Mouse (Mus musculus): ENCODE measurements around the gene Sema5a. TPM values are rescaled to one million over a fixed set of nuclear protein-coding genes. Genes with fewer than 3 reads are reported as not detected.

Gene Sema5a
- polyA plus RNA-seq, 1 experiment from 2014 or later = 0.86 TPM

DNA sequence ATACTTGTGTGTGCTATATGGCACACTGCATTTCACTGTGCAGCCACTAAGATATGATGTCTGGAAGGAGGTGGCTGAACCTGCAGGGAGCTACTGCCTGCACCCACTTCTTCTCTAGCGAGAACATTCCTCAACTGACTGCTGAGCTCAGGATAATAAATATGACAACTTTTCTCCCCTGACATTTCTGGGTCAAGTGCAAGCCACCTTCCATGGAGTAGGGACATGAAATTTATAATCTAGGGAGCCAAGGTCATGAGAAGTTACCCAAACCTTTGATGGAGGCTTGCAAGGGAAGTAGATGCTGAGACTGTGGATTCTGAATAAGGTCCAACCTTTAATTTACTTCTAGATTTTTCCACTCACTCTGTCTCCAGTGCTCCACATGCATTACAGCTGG, 298.1 kb downstream of the Sema5a start:
- H3K27ac ChIP-seq = no peak overlapping the region
- H3K4me3 ChIP-seq = no peak overlapping the region
- no peak overlapping the region for H3K4me2 ChIP-seq
- H3K36me3 ChIP-seq = no peaks in the 10 kb centered on the region
- no peaks in the 10 kb centered on the region for H3K27me3 ChIP-seq (replicated peaks)
- no peak for ATAC-seq
- H3K4me1 ChIP-seq = no peaks in the 10 kb centered on the region
- H3K9me3 ChIP-seq (replicated peaks) = no peaks in the 10 kb centered on the region
- H3K9ac ChIP-seq = no peak overlapping the region
- WGBS (ENCODE audit: insufficient replicate concordance) = 68% methylated on average over 1 of the region's 1 CpGs

DNA sequence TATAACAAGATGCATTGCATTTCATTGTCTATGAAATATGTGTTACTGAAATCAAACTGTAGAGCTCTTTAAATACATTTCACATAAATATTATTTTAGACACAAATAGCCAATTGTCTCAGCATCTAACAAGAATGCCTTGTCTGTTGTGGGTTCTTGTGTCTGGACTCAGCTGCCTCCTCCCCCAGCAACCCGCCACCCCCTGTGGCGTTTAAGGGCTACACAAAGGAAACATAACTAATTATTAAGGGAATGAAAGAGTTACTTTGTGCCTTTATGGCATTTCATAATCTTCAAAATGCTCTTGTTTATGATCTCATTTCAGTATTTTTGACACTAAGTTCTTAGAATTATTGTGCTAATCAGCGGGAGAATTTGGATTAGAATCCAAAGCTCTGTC, 298.6 kb downstream of the Sema5a start:
- H3K4me1 ChIP-seq = no peaks in the 10 kb centered on the region
- no peak for ATAC-seq
- no peaks in the 10 kb centered on the region for H3K9me3 ChIP-seq (replicated peaks)
- H3K4me2 ChIP-seq = no peak overlapping the region
- H3K27ac ChIP-seq = no peak overlapping the region
- H3K4me3 ChIP-seq = no peak overlapping the region
- 67% methylated on average over 3 of the region's 3 CpGs for WGBS (ENCODE audit: insufficient replicate concordance)
- no peak overlapping the region for H3K9ac ChIP-seq
- H3K36me3 ChIP-seq = no peaks in the 10 kb centered on the region
- H3K27me3 ChIP-seq (replicated peaks) = no peaks in the 10 kb centered on the region

DNA sequence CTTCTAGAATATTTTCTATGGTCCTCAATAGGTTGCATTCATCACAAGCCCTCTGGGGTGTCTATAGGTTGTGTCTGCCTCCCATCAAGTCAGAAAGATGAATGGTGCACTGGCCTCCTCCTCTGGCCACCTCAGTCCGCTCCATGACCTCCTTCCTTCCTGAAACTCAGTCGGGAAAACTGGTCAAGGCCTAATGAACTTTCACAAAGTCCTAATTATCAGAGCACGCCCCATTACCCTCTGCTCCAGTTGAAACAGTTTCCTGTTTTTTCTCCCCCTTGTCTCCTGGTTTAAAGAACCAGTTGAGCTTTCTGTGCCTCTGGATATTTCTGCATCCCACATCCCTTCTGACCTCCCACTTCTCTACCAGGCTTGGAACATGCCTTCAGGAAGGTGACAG, 300.8 kb downstream of the Sema5a start:
- Histone ChIP-seq H3K4me3 (no peak overlapping the region), H3K4me2 (no peak overlapping the region), H3K9me3 (replicated peaks) (no peaks in the 10 kb centered on the region), H3K4me1 (no peaks in the 10 kb centered on the region), H3K36me3 (no peaks in the 10 kb centered on the region), H3K27ac (no peak overlapping the region), H3K9ac (no peak overlapping the region), H3K27me3 (replicated peaks) (no peaks in the 10 kb centered on the region)
- 40% methylated on average over 3 of the region's 3 CpGs for WGBS (ENCODE audit: insufficient replicate concordance)
- ATAC-seq = no peak

DNA sequence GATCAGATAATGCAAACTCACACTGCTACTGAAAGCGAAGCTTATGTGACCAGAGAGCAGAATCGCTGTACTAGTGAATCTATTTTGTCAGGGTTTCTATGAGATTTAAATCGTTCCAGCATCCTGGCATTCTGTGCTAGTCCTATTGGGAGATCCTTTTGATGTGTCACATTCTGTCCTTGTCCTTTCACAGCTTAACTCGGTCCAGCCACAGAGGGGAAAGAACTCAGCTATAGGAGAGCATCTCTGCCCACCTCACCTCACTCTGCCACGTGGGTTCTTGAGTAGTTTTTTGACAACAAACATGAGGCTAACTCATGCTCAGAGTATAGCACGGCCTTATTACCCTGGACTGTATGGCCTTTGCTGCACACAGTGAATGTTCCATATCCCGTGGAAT, 302.1 kb downstream of the Sema5a start:
- ATAC-seq = no peak
- no peak overlapping the region for H3K4me2 ChIP-seq
- H3K27me3 ChIP-seq (replicated peaks) = no peaks in the 10 kb centered on the region
- no peaks in the 10 kb centered on the region for H3K36me3 ChIP-seq
- no peak overlapping the region for H3K27ac ChIP-seq
- no peaks in the 10 kb centered on the region for H3K9me3 ChIP-seq (replicated peaks)
- H3K4me1 ChIP-seq = no peaks in the 10 kb centered on the region
- 65% methylated on average over 7 of the region's 7 CpGs for WGBS (ENCODE audit: insufficient replicate concordance)
- H3K4me3 ChIP-seq = no peak overlapping the region
- no peak overlapping the region for H3K9ac ChIP-seq

DNA sequence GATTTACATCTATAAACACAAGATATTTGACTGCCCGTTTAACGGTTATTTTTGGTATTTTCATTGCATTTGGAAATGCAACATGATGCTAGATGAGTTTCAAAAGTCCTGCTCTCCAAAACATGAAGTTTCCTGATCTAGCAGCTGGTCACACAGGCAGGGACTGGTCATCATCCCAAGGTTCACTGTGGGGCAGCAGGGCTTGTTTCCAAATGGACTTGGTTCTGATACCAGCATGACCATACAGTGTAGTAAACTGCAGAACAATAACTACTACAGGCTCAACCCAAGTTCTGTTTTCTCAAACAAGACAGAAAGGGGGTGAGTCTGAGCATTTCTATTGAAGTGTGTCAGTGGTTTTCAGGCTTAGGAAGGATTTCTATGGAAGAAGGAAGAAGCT, 314.3 kb downstream of the Sema5a start:
- no peaks in the 10 kb centered on the region for H3K36me3 ChIP-seq
- no peak overlapping the region for H3K9ac ChIP-seq
- H3K27ac ChIP-seq = no peak overlapping the region
- no peak overlapping the region for H3K4me2 ChIP-seq
- no peak for ATAC-seq
- H3K27me3 ChIP-seq (replicated peaks) = no peaks in the 10 kb centered on the region
- no peaks in the 10 kb centered on the region for H3K9me3 ChIP-seq (replicated peaks)
- H3K4me1 ChIP-seq = no peaks in the 10 kb centered on the region
- no peak overlapping the region for H3K4me3 ChIP-seq
- 78% methylated on average over 2 of the region's 2 CpGs for WGBS (ENCODE audit: insufficient replicate concordance)

DNA sequence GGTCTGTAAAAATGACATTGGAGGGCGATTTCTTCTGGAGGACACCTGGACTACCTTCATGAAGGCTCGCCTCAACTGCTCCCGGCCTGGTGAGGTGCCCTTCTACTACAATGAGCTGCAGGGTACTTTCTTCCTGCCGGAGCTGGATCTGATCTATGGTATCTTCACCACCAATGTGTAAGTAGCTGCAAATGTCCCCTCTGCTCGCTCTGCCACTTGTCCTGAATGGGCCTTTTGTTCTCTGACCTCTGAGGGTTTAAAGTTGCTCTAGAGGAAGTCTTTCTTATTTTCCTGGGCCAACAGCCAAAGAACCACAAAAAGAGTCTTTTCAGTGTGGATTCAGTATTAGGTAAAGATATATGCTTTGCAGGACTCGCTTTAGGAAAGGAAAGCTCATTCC, 318.0 kb downstream of the Sema5a start:
- H3K27ac ChIP-seq = no peak overlapping the region
- H3K36me3 ChIP-seq = no peaks in the 10 kb centered on the region
- no peak overlapping the region for H3K4me2 ChIP-seq
- H3K9me3 ChIP-seq (replicated peaks) = no peaks in the 10 kb centered on the region
- no peak overlapping the region for H3K9ac ChIP-seq
- ATAC-seq = no peak
- H3K4me1 ChIP-seq = no peaks in the 10 kb centered on the region
- 66% methylated on average over 6 of the region's 6 CpGs for WGBS (ENCODE audit: insufficient replicate concordance)
- H3K27me3 ChIP-seq (replicated peaks) = no peaks in the 10 kb centered on the region
- H3K4me3 ChIP-seq = no peak overlapping the region

DNA sequence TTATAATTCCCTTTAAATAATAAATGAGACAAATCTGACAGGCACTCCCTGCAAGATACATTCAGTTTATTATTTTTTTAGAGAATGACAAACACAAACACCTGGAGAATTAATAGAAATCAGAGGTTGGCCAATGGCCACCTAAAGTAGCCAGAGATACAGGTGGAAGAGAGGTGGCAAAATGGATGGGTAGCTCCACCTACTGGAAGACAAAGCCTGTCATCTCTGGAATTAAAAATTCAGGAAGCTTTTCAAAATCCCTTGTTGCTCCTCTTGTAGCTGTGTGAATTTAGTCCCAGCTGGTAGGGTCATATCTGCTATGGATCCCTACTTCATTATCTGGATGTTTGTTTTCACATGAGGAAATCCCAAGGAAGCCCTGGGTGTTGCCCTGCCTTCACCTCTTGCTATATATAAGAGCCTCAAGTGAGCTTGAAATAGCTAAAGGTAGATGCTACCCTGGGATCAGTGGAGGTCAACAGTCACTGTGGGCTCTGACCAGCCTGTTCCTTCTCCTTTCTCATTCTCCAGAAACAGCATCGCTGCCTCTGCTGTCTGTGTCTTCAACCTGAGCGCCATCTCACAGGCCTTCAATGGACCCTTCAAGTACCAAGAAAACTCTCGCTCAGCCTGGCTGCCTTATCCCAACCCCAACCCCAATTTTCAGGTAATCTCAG, 323.7 kb downstream of the Sema5a start:
- WGBS (ENCODE audit: insufficient replicate concordance) = 66% methylated on average over 3 of the region's 3 CpGs
- no peak overlapping the region for H3K27ac ChIP-seq

DNA sequence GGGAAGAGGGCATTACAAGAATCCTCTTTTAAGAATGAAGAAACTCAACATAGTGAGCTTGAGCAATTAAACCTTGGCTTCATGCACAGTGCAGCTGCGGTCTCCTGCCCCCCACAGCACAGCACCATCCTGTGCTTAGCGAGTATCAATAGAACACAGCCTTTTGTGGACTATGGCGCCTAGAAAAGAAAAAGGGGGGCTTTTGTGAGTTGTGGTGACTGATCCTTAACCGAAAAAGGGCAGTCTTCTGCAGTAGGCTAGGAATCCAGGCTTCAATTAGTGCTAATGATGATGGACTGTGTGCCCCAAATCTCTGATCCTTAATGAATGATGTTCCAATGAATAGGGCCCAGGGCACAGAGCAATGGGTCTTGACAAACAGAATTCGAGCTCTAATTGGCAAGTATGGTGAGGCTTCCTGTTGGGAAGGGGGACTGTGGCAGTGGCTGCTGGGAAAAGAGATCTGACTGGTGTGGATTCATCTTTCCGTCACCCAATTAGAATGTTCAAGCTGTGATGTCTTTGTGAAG, 324.3 kb downstream of the Sema5a start:
- Histone ChIP-seq H3K27ac (no peak overlapping the region), H3K4me1 (no peaks in the 10 kb centered on the region), H3K27me3 (replicated peaks) (no peaks in the 10 kb centered on the region), H3K4me2 (no peak overlapping the region), H3K36me3 (no peaks in the 10 kb centered on the region), H3K4me3 (no peak overlapping the region), H3K9me3 (replicated peaks) (no peaks in the 10 kb centered on the region), H3K9ac (no peak overlapping the region)
- 53% methylated on average over 6 of the region's 6 CpGs for WGBS (ENCODE audit: insufficient replicate concordance)
- ATAC-seq = no peak

More for the DNA sequence above, 323.7 kb downstream of the Sema5a start:
- Histone ChIP-seq H3K27me3 (replicated peaks) (no peaks in the 10 kb centered on the region), H3K36me3 (no peaks in the 10 kb centered on the region), H3K9me3 (replicated peaks) (no peaks in the 10 kb centered on the region), H3K9ac (no peak overlapping the region), H3K4me2 (no peak overlapping the region), H3K4me1 (no peaks in the 10 kb centered on the region), H3K4me3 (no peak overlapping the region)
- no peak for ATAC-seq

DNA sequence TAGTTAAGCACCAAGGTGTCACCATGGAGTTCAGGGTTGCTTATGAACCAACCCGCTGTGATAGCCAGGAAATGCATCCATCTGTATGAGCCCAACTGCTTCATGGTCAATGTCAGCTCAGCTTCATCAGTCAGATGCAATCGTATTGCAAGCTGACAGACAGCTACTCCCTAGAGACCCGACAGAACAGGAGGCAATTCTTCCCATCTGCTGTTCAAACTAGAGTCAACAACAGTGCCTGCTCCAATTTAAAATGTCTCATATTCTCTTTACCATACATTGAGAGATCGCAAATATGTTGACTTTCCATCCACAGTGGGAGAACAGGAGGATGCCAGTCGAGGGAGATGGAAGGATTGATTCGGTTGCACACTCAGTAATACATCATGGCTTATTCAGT, 329.7 kb downstream of the Sema5a start:
- no peak for ATAC-seq
- no peak overlapping the region for H3K27ac ChIP-seq
- H3K4me3 ChIP-seq = no peak overlapping the region
- no peaks in the 10 kb centered on the region for H3K9me3 ChIP-seq (replicated peaks)
- 63% methylated on average over 6 of the region's 6 CpGs for WGBS (ENCODE audit: insufficient replicate concordance)
- no peak overlapping the region for H3K9ac ChIP-seq
- H3K4me2 ChIP-seq = no peak overlapping the region
- H3K27me3 ChIP-seq (replicated peaks) = no peaks in the 10 kb centered on the region
- no peaks in the 10 kb centered on the region for H3K36me3 ChIP-seq
- no peaks in the 10 kb centered on the region for H3K4me1 ChIP-seq

DNA sequence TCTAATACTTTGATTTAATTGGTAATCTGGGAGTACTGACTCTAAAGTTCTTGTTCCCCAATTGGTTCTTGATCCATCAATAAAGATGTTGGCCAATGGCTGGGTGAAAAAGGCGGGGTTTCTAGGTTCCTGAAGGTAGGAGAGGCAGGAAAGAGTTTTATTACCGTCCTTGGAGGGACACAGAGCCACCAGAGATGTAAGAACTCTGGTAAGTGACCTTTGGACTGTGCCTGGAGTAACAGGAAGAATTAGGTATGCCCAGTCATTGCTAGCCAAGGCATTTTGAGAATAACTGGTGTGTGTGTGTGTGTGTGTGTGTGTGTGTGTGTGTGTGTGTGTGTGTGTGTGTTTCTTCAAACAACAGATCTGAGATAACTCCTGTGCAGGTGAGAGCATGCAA, 330.6 kb downstream of the Sema5a start:
- Histone ChIP-seq H3K4me2 (no peak overlapping the region), H3K4me1 (no peaks in the 10 kb centered on the region), H3K9me3 (replicated peaks) (no peaks in the 10 kb centered on the region), H3K36me3 (no peaks in the 10 kb centered on the region), H3K27me3 (replicated peaks) (no peaks in the 10 kb centered on the region), H3K9ac (no peak overlapping the region), H3K4me3 (no peak overlapping the region), H3K27ac (no peak overlapping the region)
- ATAC-seq = no peak
- WGBS (ENCODE audit: insufficient replicate concordance) = 53% methylated on average over 2 of the region's 2 CpGs

DNA sequence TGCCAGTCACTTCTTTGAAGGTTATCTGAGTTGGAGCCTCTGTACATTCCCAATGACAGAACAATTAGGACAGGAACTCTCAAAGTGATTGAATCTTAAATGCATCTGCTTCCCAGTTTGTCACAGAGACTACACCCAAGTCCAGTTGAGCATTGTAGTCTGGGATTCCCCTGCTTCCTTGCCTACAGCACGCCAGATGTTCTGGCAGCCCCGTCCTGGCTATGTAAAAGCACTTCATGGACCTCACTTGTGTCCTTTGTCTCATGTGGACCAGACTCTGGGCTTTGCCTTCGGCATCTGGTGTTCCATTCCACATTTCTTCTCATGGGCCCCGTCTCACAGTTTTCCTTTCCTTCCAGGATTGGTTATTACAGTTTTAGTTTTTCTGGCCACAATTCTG, 334.7 kb downstream of the Sema5a start:
- no peak overlapping the region for H3K4me3 ChIP-seq
- no peaks in the 10 kb centered on the region for H3K9me3 ChIP-seq (replicated peaks)
- H3K27ac ChIP-seq = no peak overlapping the region
- no peaks in the 10 kb centered on the region for H3K36me3 ChIP-seq
- no peak for ATAC-seq
- no peak overlapping the region for H3K4me2 ChIP-seq
- H3K27me3 ChIP-seq (replicated peaks) = no peaks in the 10 kb centered on the region
- H3K9ac ChIP-seq = no peak overlapping the region
- H3K4me1 ChIP-seq = no peaks in the 10 kb centered on the region
- WGBS (ENCODE audit: insufficient replicate concordance) = 64% methylated on average over 4 of the region's 4 CpGs

DNA sequence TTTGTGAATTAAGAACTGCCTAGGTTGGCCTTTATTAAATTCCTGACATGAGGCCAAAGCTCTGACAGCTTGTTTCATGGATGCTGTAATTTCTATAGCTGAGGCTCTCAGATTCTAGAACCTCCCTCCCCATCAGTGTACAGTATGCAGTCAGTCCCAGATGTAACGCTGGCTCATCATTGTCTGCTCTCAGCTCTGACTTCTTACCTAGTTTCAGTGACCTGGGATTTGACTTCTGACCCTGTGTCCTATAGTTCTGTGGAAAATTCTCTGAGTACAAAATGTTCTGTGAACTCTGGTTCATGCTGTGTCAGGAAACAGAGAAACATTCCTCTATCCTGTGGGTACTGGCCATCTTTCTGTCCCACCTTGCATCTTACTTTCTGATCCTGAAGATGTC, 346.0 kb downstream of the Sema5a start:
- H3K4me3 ChIP-seq = no peak overlapping the region
- H3K36me3 ChIP-seq = no peaks in the 10 kb centered on the region
- ATAC-seq = no peak
- H3K27me3 ChIP-seq (replicated peaks) = no peaks in the 10 kb centered on the region
- H3K9me3 ChIP-seq (replicated peaks) = no peaks in the 10 kb centered on the region
- H3K27ac ChIP-seq = no peak overlapping the region
- no peak overlapping the region for H3K4me2 ChIP-seq
- H3K9ac ChIP-seq = no peak overlapping the region
- H3K4me1 ChIP-seq = no peaks in the 10 kb centered on the region
- 74% methylated on average over 1 of the region's 1 CpGs for WGBS (ENCODE audit: insufficient replicate concordance)

DNA sequence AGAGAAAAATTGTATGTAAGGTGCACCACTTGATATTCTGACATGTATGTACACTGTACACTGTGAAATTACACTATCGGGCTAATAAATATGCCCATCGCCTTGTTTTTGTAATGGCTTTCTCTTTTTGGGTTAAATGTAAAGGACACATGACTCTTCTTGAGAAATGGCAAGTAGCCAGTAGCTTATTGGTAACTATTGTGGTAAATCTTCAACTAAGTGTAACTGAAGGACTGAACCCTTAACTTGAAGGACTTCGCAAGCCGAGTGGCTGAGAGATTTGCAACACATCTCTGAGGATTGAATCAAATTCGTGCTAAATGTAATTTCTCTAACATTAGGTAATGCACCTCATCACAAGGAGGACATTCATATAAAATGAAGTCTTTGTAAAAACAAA, 349.1 kb downstream of the Sema5a start:
- Histone ChIP-seq H3K4me3 (no peak overlapping the region), H3K9me3 (replicated peaks) (no peaks in the 10 kb centered on the region), H3K36me3 (no peaks in the 10 kb centered on the region), H3K9ac (no peak overlapping the region), H3K27ac (no peak overlapping the region), H3K4me1 (no peaks in the 10 kb centered on the region), H3K4me2 (no peak overlapping the region), H3K27me3 (replicated peaks) (no peaks in the 10 kb centered on the region)
- WGBS (ENCODE audit: insufficient replicate concordance) = 79% methylated on average over 5 of the region's 5 CpGs
- no peak for ATAC-seq
